28 mouse cellular contexts compared by ENCODE assay signal in the genomic region with DNA sequence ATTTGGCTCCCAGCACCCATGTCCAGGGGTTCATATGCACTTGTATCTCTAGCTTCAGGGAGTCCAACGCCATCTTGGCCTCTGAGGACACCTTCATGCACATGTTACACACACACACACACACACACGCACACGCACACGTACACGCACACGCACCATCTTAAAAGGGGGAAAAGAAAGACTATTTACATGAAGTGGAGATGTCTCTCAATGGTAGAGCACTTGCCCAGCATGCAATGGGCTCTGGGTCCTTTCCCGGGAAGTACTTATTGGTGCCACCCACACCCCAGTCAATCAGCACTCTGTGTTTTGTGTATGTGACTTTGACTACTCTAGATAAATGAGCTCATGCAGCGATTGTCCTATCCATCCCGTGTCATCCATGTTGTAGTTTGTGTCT.
"Had no signal": no experiment of that assay in that cellular context is flagged by ENCODE, and none has a peak within 500 bp of the region (broad histone marks: within the 10 kb centered on the region; RNA-seq: fewer than 3 reads in every experiment).

No protein-coding gene starts in this region.

- H3K27ac ChIP-seq: embryonic facial prominence, embryonic 10.5 days; embryonic facial prominence, embryonic 12.5 days; embryonic facial prominence, embryonic 13.5 days; embryonic facial prominence, embryonic 15.5 days; forebrain, embryonic 10.5 days; forebrain, embryonic 12.5 days; forebrain, embryonic 13.5 days; forebrain, embryonic 15.5 days; gastrocnemius, adult 2 months; heart, adult 2 months had no signal

- H3K4me1 ChIP-seq: embryonic facial prominence, embryonic 12.5 days; embryonic facial prominence, embryonic 13.5 days; embryonic facial prominence, embryonic 15.5 days; forebrain, embryonic 10.5 days; forebrain, embryonic 12.5 days; forebrain, embryonic 13.5 days; forebrain, embryonic 15.5 days had no signal

- H3K36me3 ChIP-seq: embryonic facial prominence, embryonic 10.5 days; embryonic facial prominence, embryonic 12.5 days; embryonic facial prominence, embryonic 13.5 days; embryonic facial prominence, embryonic 15.5 days; forebrain, embryonic 10.5 days; forebrain, embryonic 12.5 days; forebrain, embryonic 15.5 days had no signal

- H3K4me2 ChIP-seq: embryonic facial prominence, embryonic 12.5 days; embryonic facial prominence, embryonic 13.5 days; embryonic facial prominence, embryonic 15.5 days; forebrain, embryonic 12.5 days; forebrain, embryonic 13.5 days; forebrain, embryonic 15.5 days had no signal

- DNase-seq: cerebellum, adult 2 months; cerebellum, adult 8-10 months; cerebellum, adult 9-10 months; cerebellum, adult 9-11 months; cerebellum, postnatal 10 days; cerebellum, postnatal 14 days; cerebellum, postnatal 25 days; cerebellum, postnatal 36 days; embryo, embryonic 11 days; forebrain, postnatal 0 days; gastrocnemius, adult 2 months; gastrocnemius, postnatal 10 days; gastrocnemius, postnatal 14 days; gastrocnemius, postnatal 25 days; gastrocnemius, postnatal 36 days; heart, adult 18-20 months; heart, adult 2 months had no signal

- H3K9me3 ChIP-seq: embryonic facial prominence, embryonic 12.5 days; embryonic facial prominence, embryonic 15.5 days had no signal

- ATAC-seq: forebrain, embryonic 13.5 days; forebrain, embryonic 14.5 days; forebrain, embryonic 15.5 days; forebrain, embryonic 16.5 days; forebrain, postnatal 0 days had no signal

- H3K27me3 ChIP-seq: embryonic facial prominence, embryonic 12.5 days; embryonic facial prominence, embryonic 13.5 days; embryonic facial prominence, embryonic 15.5 days; forebrain, embryonic 12.5 days; forebrain, embryonic 13.5 days; forebrain, embryonic 15.5 days had no signal

- H3K4me3 ChIP-seq: embryonic facial prominence, embryonic 10.5 days; embryonic facial prominence, embryonic 12.5 days; embryonic facial prominence, embryonic 13.5 days; embryonic facial prominence, embryonic 15.5 days; erythroblast, embryonic 14.5 days; forebrain, embryonic 10.5 days; forebrain, embryonic 12.5 days; forebrain, embryonic 13.5 days; forebrain, embryonic 15.5 days; gastrocnemius, adult 2 months; heart, adult 2 months had no signal

- H3K9ac ChIP-seq: embryonic facial prominence, embryonic 12.5 days; embryonic facial prominence, embryonic 13.5 days; embryonic facial prominence, embryonic 15.5 days; forebrain, embryonic 12.5 days; forebrain, embryonic 13.5 days; forebrain, embryonic 15.5 days; forebrain, postnatal 0 days had no signal
